Mouse (Mus musculus): ENCODE measurements at regions not wholly inside any gene's neighbourhood (a gene's known extent, or its start where the extent isn't known, plus 50 kb on each side); places are given as distances from the start of the nearest gene placed in this dataset.

- TF ChIP-seq MAX (IDR thresholded peaks at IDR 0.05) (no peak), USF1 (IDR thresholded peaks at IDR 0.05; ENCODE audit: low read depth) (no peak), CTCF (IDR thresholded peaks at IDR 0.05; ENCODE audit: control insufficient read depth, insufficient read depth, insufficient read length) (no peak), MYOG (IDR thresholded peaks at IDR 0.05; ENCODE audit: control insufficient read depth, extremely low read depth, insufficient read length) (no peak), FOSL1 (IDR thresholded peaks at IDR 0.05; ENCODE audit: insufficient read depth, low read length, poor library complexity, severe bottlenecking) (no peak)
Measured at GRCm38 (mm10) chr1:169254250-169254937, 276.9 kb downstream of the Nuf2 start.
